Mouse (Mus musculus) heart, adult 2 months (tissue): ENCODE results near the gene Fam193b.

Source experiments
- CTCF ChIP-seq: fragments of 200-600 bp; IDR thresholded peaks from 2 replicates; pipeline ENCODE4 v1.8.1; 2022; ENCODE audit warnings: antibody characterized with exemption, mild to moderate bottlenecking, moderate library complexity
- EP300 ChIP-seq: fragments of 200-500 bp; IDR thresholded peaks from 2 replicates; pipeline ENCODE4 v1.6.1; 2011; ENCODE audit warnings: low read depth, low read length, control low read depth; ENCODE audit not compliant: insufficient read depth
- POLR2A ChIP-seq: fragments of 200-500 bp; IDR thresholded peaks from 2 replicates; pipeline ENCODE4 v1.6.1; 2011; ENCODE audit warnings: mild to moderate bottlenecking, low read depth, low read length, control low read depth; ENCODE audit not compliant: insufficient read depth

DNA sequence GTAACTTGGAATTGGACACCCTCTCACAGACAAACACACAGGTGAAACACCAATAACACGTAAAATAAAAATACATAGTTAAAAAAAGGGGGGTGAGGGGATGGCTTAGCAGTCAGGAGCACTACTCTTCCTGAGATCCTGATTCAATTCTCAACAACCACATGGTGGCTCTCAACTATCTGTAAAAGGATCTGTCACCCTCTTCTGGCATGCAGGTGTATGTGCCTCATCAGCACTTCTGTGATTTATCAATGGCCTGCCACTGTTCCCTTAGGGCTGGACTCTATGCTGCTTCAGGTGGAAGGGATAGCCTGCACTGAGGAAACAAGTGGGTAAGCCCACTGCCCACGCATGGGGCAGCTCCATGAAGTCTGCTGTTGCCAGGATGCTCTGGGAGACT lies 30.0 kb downstream of the Fam193b start:
- TF ChIP-seq CTCF (peak; percentile 77), EP300 (no peak), POLR2A (no peak)
